8 mouse cellular contexts compared by ENCODE assay signal in the genomic region with DNA sequence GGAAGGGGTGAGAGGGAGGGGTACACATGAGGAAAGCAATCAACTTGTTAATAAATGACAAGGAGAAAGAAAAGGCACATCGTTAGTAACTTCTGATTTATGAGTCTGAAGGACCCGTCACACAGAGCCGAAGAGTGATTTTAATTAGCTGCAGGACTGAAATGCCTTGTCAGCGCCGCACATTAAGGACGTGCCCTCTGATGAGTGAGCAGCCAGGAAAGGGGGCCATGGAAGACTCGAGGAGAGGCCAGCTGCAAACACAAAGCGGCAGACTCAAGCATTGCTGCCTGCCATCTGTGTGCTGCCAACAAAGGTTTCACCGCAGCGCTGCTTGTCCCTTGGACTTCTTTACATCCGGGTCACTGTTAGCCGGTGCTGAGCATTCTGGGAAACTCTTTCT.
DNase-seq lines count a peak whose midpoint lies in the region; ATAC-seq lines count a peak whose summit lies in the region.

No protein-coding gene starts in this region.

- ATAC-seq in heart, embryonic 11.5 days (replicated peaks; ENCODE audit: insufficient number of reproducible peaks, low FRiP score, low TSS enrichment), result no peak
- peak; percentile 84 for ATAC-seq in intestine, embryonic 15.5 days

- no peaks in the 10 kb centered on the region for H3K4me1 ChIP-seq in heart, embryonic 11.5 days (ENCODE audit: control insufficient read depth, insufficient read depth, low read length)
- H3K4me1 ChIP-seq in embryonic facial prominence, embryonic 10.5 days, result peaks cover 11% of the 10 kb centered on the region; the same call in 1 of the 2 replicates
- H3K4me1 ChIP-seq in intestine, embryonic 15.5 days (replicated peaks), result 0 out of 2 replicates have a peak, but pooled peaks cover 4% of the 10 kb centered on the region

- DNase-seq in heart, adult 11 months, result peak; percentile 68
- DNase-seq in embryonic facial prominence, embryonic 10.5 days (ENCODE audit: low spot score), result peak; percentile 36
- DNase-seq in lung, postnatal 4 days, result peak; percentile 22 to 67
- no peak for DNase-seq in right cerebral cortex, adult 2 months (ENCODE audit: low spot score in 2 of 2)
- no peak for DNase-seq in cerebellum, adult 11 months
- no peak for DNase-seq in cerebellum, adult 11-12 months

- 59% methylated on average over 12 of the region's 12 CpGs for WGBS in heart, embryonic 11.5 days (ENCODE audit: insufficient replicate concordance)
- WGBS in embryonic facial prominence, embryonic 10.5 days, result 59% methylated on average over 12 of the region's 12 CpGs
- WGBS in intestine, embryonic 15.5 days, result 29% methylated on average over 12 of the region's 12 CpGs

- H3K27me3 ChIP-seq in heart, embryonic 11.5 days (ENCODE audit: control insufficient read depth, insufficient read depth, low read length), result no peaks in the 10 kb centered on the region
- H3K27me3 ChIP-seq in embryonic facial prominence, embryonic 10.5 days (replicated peaks; ENCODE audit: low read depth, poor library complexity, severe bottlenecking), result no peaks in the 10 kb centered on the region
- H3K27me3 ChIP-seq in intestine, embryonic 15.5 days (replicated peaks), result no peaks in the 10 kb centered on the region

- no peak overlapping the region for H3K27ac ChIP-seq in heart, embryonic 11.5 days (ENCODE audit: low read depth, low read length)
- 0 out of 2 replicates have a peak overlapping the region, but pooled peaks have one; percentile 14 for H3K27ac ChIP-seq in embryonic facial prominence, embryonic 10.5 days (replicated peaks)
- H3K27ac ChIP-seq in intestine, embryonic 15.5 days, result peak overlapping the region; percentile 81

- no peaks in the 10 kb centered on the region for H3K36me3 ChIP-seq in heart, embryonic 11.5 days (ENCODE audit: control insufficient read depth, insufficient read depth, low read length)
- H3K36me3 ChIP-seq in embryonic facial prominence, embryonic 10.5 days (replicated peaks), result no peaks in the 10 kb centered on the region
- no peaks in the 10 kb centered on the region for H3K36me3 ChIP-seq in intestine, embryonic 15.5 days

- no peak overlapping the region for H3K4me2 ChIP-seq in heart, embryonic 11.5 days
- H3K4me2 ChIP-seq in intestine, embryonic 15.5 days (replicated peaks), result peak overlapping the region; percentile 51

- no peaks in the 10 kb centered on the region; the same call in none of the 2 replicates for H3K9me3 ChIP-seq in heart, embryonic 11.5 days (replicated peaks; ENCODE audit: control insufficient read depth, low read length)
- peaks cover 5% of the 10 kb centered on the region; the same call in 1 of the 2 replicates for H3K9me3 ChIP-seq in embryonic facial prominence, embryonic 10.5 days
- H3K9me3 ChIP-seq in intestine, embryonic 15.5 days, result no peaks in the 10 kb centered on the region

- no peak overlapping the region for H3K9ac ChIP-seq in heart, embryonic 11.5 days (ENCODE audit: low read depth, low read length)
- no peak overlapping the region for H3K9ac ChIP-seq in intestine, embryonic 15.5 days

- H3K4me3 ChIP-seq in heart, embryonic 11.5 days (ENCODE audit: low read depth, low read length), result no peak overlapping the region
- H3K4me3 ChIP-seq in embryonic facial prominence, embryonic 10.5 days, result no peak overlapping the region
- peak overlapping the region; percentile 10; the same call in 1 of the 2 replicates for H3K4me3 ChIP-seq in intestine, embryonic 15.5 days (replicated peaks)

Comparison
In these comparisons a context has a peak if more than half of its experiments do, and no peak if none do; other contexts are left out.
1. DNase-seq: peak in heart, adult 11 months (single experiment), embryonic facial prominence, embryonic 10.5 days (single experiment) and lung, postnatal 4 days (2 of 2); none in right cerebral cortex, adult 2 months (0 of 2), cerebellum, adult 11 months (single experiment) and cerebellum, adult 11-12 months (single experiment).